Mouse (Mus musculus): ENCODE data around the gene Mrps26.
"Not testable (repeated sequence)": the region's sequence is repeated elsewhere in the genome, so short reads cannot be mapped to it uniquely, and the experiment has no call there.

The Mrps26 gene

GRCm38 (mm10) chr2:130563212-130564055, at the start of gene Mrps26:
TSS of gene Mrps26 (plus strand) at chr2:130563742.
- DNase-seq (ENCODE audit: low read depth), result peak; percentile 91

GRCm38 (mm10) chr2:130513907-130514306, 49.6 kb upstream of the Mrps26 start:
- no peak for DNase-seq (ENCODE audit: low read depth)

- no peak for DNase-seq (ENCODE audit: low read depth)
Observed at GRCm38 (mm10) chr2:130515791-130516190, 47.8 kb upstream of the Mrps26 start.

- DNase-seq (ENCODE audit: low read depth), result no peak
Observed at GRCm38 (mm10) chr2:130521927-130522326, 41.6 kb upstream of the Mrps26 start.

- DNase-seq (ENCODE audit: low read depth), result not testable (repeated sequence)
Observed at GRCm38 (mm10) chr2:130525480-130525879, 38.1 kb upstream of the Mrps26 start.

GRCm38 (mm10) chr2:130528457-130528856, 35.1 kb upstream of the Mrps26 start:
- DNase-seq (ENCODE audit: low read depth), result no peak

GRCm38 (mm10) chr2:130529290-130529689, 34.3 kb upstream of the Mrps26 start:
- DNase-seq (ENCODE audit: low read depth), result no peak

- no peak for DNase-seq (ENCODE audit: low read depth)
Observed at GRCm38 (mm10) chr2:130529925-130530324, 33.6 kb upstream of the Mrps26 start.

- DNase-seq (ENCODE audit: low read depth), result peak; percentile 35
Observed at GRCm38 (mm10) chr2:130532201-130532600, 31.3 kb upstream of the Mrps26 start.

- DNase-seq (ENCODE audit: low read depth), result no peak
Observed at GRCm38 (mm10) chr2:130535017-130535416, 28.5 kb upstream of the Mrps26 start.

- DNase-seq (ENCODE audit: low read depth), result no peak
Observed at GRCm38 (mm10) chr2:130536890-130537289, 26.7 kb upstream of the Mrps26 start.

- DNase-seq (ENCODE audit: low read depth), result peak; percentile 57
Observed at GRCm38 (mm10) chr2:130538876-130539546, 24.5 kb upstream of the Mrps26 start.

GRCm38 (mm10) chr2:130540266-130540665, 23.3 kb upstream of the Mrps26 start:
- peak; percentile 30 for DNase-seq (ENCODE audit: low read depth)

GRCm38 (mm10) chr2:130546957-130547356, 16.6 kb upstream of the Mrps26 start:
- DNase-seq (ENCODE audit: low read depth), result no peak

- peak; percentile 49 for DNase-seq (ENCODE audit: low read depth)
Observed at GRCm38 (mm10) chr2:130554841-130555240, 8.7 kb upstream of the Mrps26 start.

GRCm38 (mm10) chr2:130556292-130556691, 7.2 kb upstream of the Mrps26 start:
- DNase-seq (ENCODE audit: low read depth), result no peak

GRCm38 (mm10) chr2:130557462-130557861, 6.1 kb upstream of the Mrps26 start:
- no peak for DNase-seq (ENCODE audit: low read depth)

- no peak for DNase-seq (ENCODE audit: low read depth)
Observed at GRCm38 (mm10) chr2:130558015-130558414, 5.5 kb upstream of the Mrps26 start.

- no peak for DNase-seq (ENCODE audit: low read depth)
Observed at GRCm38 (mm10) chr2:130564063-130564462, 521 bp downstream of the Mrps26 start.

GRCm38 (mm10) chr2:130564983-130565382, 1.4 kb downstream of the Mrps26 start:
- DNase-seq (ENCODE audit: low read depth), result no peak

GRCm38 (mm10) chr2:130568921-130569320, 5.4 kb downstream of the Mrps26 start:
- DNase-seq (ENCODE audit: low read depth), result no peak

- no peak for DNase-seq (ENCODE audit: low read depth)
Observed at GRCm38 (mm10) chr2:130569926-130570325, 6.4 kb downstream of the Mrps26 start.

GRCm38 (mm10) chr2:130574960-130575359, 11.4 kb downstream of the Mrps26 start:
- no peak for DNase-seq (ENCODE audit: low read depth)
